Mouse (Mus musculus): ENCODE measurements at regions not wholly inside any gene's neighbourhood (a gene's known extent, or its start where the extent isn't known, plus 50 kb on each side); places are given as distances from the start of the nearest gene placed in this dataset.

DNA sequence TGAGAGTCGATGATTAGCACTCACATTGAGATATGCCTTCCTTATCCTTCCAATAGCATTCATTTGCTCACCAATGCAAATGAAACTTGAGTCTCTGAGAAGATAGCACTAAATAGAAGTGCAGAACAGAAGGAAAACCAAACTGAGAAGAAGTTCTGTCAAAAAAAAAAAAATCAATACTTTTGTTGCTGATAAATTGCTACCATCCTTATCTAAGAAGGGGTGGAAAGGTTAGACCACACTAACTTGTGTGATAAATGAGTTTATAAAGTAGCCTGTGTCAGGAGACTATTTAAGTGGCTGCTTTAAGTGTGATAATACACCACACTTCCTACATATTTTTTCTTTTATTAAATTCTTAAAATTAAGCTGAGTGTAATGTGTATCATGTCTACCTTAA lies 78.1 kb upstream of the Atg10 start:
- TF ChIP-seq POLR2A (IDR thresholded peaks at IDR 0.05; ENCODE audit: extremely low read depth, insufficient read depth, low read length) (no peak), CTCF (IDR thresholded peaks at IDR 0.05; ENCODE audit: low read depth, low read length) (no peak)
